Mouse (Mus musculus) heart, postnatal 0 days (tissue): ENCODE data around the gene Abca4. TPM values are rescaled to one million over a fixed set of nuclear protein-coding genes. Genes with fewer than 3 reads are reported as not detected.
A peak's percentile ranks its signal among the peaks of the same experiment; 100 is the strongest.

Source experiments
- ATAC-seq: fragments of 200-750 bp; cut with Nextera tagmentation; 2 replicates; pipeline ENCODE4 v1.8.0; 2017; ENCODE audit warnings: low read depth, moderate number of reproducible peaks, moderate library complexity; ENCODE audit not compliant: insufficient read depth
- DNase-seq: peaks from one replicate; pipeline ENCODE4 v3.0.0-alpha.2; 2016; ENCODE audit warnings: low spot score
- H3K27ac ChIP-seq: fragments of 300-500 bp; sonication (generic); 2 replicates; pipeline ENCODE4 v1.5.1; 2014; ENCODE audit warnings: low read depth, mild to moderate bottlenecking
- H3K27me3 ChIP-seq: fragments of 300-500 bp; sonication (generic); 2 replicates; pipeline ENCODE4 v1.6.1; 2014; ENCODE audit warnings: low read length, mixed read lengths; ENCODE audit not compliant: control insufficient read depth, insufficient read depth
- H3K36me3 ChIP-seq: fragments of 300-500 bp; sonication (generic); replicated peaks from 2 replicates; pipeline ENCODE4 v1.6.1; 2014; ENCODE audit warnings: low read length, mixed read lengths; ENCODE audit not compliant: control insufficient read depth, insufficient read depth
- H3K4me1 ChIP-seq: fragments of 300-500 bp; sonication (generic); 2 replicates; pipeline ENCODE4 v1.6.1; 2014; ENCODE audit warnings: antibody characterized with exemption; ENCODE audit not compliant: control insufficient read depth, insufficient read depth
- H3K4me2 ChIP-seq: fragments of 300-500 bp; sonication (generic); 2 replicates; pipeline ENCODE4 v1.6.1; 2014; ENCODE audit warnings: low read depth, mild to moderate bottlenecking, low read length, moderate library complexity
- H3K4me3 ChIP-seq: fragments of 300-500 bp; sonication (generic); 2 replicates; pipeline ENCODE4 v1.5.1; 2014; ENCODE audit warnings: low read depth, low read length
- H3K9ac ChIP-seq: fragments of 300-500 bp; sonication (generic); replicated peaks from 2 replicates; pipeline ENCODE4 v1.6.1; 2014; ENCODE audit warnings: low read depth, low read length, mixed read lengths
- H3K9me3 ChIP-seq: fragments of 300-500 bp; sonication (generic); replicated peaks from 2 replicates; pipeline ENCODE4 v1.6.1; 2016; ENCODE audit warnings: low read length; ENCODE audit not compliant: control insufficient read depth
- CTCF ChIP-seq: IDR thresholded peaks from 2 replicates; pipeline ENCODE4 v1.5.1; 2016; ENCODE audit warnings: antibody characterized with exemption, control low read depth, low read depth
- EP300 ChIP-seq: IDR thresholded peaks from 2 replicates; pipeline ENCODE4 v1.6.1; 2016; ENCODE audit warnings: antibody characterized with exemption, low read depth
- WGBS: fragments of 180-500 bp; shearing (Covaris S2); extraction: QIAGEN DNeasy Blood & Tissue Kit; methylation state at CpG from one replicate; pipeline ENCODE4 v1.1.7; 2014; 5-methylcytosine and 5-hydroxymethylcytosine counted together
- polyA plus RNA-seq: library from polyadenylated mRNA; unstranded; fragments of >200 nt; fragmentation: Nextera tagmentation; extraction: Ambion mirVana; gene quantifications from 2 replicates; pipeline ENCODE4 v1.2.1, GENCODE M21; 2015
- total RNA-seq: library from RNA; depleted of rRNA; stranded (reverse); fragments of >200 nt; gene quantifications from 2 replicates; pipeline ENCODE4 v1.2.3, GENCODE M21; 2014; ENCODE audit warnings: low replicate concordance

The Abca4 gene
- total and polyA plus RNA-seq, 2 experiments from 2014 or later: 5.7 to 21.9 TPM

DNA sequence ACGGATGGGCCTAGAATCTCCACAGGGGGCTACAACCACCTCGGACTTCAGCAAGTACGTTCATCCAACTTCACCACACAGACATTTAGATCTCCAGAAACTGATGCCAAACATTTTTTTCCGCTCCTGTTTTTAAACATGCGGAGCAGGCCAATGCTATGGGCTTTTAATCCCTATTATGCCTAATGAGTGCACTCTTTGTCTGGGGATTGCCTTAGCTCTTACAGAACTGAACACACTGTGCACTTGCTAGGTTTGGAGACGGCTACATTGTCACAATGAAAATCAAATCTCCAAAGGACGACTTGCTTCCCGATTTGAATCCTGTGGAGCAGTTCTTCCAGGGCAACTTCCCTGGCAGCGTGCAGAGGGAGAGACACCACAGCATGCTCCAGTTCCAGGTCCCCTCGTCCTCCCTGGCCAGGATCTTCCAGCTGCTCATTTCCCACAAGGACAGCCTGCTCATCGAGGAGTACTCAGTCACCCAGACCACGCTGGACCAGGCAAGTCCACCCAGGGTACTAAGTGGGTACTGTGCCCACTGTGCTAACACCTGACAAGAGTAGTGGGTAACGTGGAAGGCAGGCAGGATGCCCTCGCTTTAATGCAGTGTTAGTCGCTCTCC is 129.4 kb downstream of the Abca4 start:
- Histone ChIP-seq H3K4me1 (0 out of 2 replicates have a peak, but pooled peaks cover 3% of the 10 kb centered on the region), H3K9me3 (no peaks in the 10 kb centered on the region), H3K36me3 (no peaks in the 10 kb centered on the region), H3K27me3 (no peaks in the 10 kb centered on the region), H3K4me3 (no peak overlapping the region), H3K4me2 (no peak overlapping the region), H3K9ac (no peak overlapping the region), H3K27ac (no peak overlapping the region)
- ATAC-seq: no peak
- no peak for DNase-seq
- no peak for TF ChIP-seq EP300
- WGBS: 83% methylated on average over 15 of the region's 15 CpGs

DNA sequence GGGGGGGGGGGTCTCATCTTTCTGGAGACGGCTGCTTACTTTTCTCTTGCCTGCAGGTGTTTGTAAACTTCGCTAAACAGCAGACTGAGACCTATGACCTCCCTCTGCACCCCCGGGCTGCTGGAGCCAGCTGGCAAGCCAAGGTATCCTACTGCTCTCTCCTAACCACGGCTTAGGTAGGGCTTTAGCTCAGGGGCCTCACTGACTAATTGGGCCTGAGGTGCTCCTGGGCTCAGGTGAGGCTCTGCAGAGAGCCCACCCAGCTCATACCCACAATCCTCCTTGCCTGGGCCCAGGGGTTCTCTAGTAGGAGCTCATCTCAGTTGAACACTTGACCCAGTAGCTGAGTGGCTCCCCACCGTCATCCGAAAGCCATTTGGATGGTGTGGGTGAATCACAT is 131.8 kb downstream of the Abca4 start:
- TF ChIP-seq CTCF (no peak), EP300 (no peak)
- ATAC-seq (no peak), DNase-seq (no peak)
- 76% methylated on average over 6 of the region's 6 CpGs for WGBS
- no peak overlapping the region for H3K27ac ChIP-seq
- no peak overlapping the region for H3K4me3 ChIP-seq
- no peaks in the 10 kb centered on the region for H3K9me3 ChIP-seq
- no peaks in the 10 kb centered on the region for H3K4me1 ChIP-seq
- no peaks in the 10 kb centered on the region for H3K36me3 ChIP-seq
- no peak overlapping the region for H3K4me2 ChIP-seq
- H3K9ac ChIP-seq: no peak overlapping the region
- no peaks in the 10 kb centered on the region for H3K27me3 ChIP-seq

DNA sequence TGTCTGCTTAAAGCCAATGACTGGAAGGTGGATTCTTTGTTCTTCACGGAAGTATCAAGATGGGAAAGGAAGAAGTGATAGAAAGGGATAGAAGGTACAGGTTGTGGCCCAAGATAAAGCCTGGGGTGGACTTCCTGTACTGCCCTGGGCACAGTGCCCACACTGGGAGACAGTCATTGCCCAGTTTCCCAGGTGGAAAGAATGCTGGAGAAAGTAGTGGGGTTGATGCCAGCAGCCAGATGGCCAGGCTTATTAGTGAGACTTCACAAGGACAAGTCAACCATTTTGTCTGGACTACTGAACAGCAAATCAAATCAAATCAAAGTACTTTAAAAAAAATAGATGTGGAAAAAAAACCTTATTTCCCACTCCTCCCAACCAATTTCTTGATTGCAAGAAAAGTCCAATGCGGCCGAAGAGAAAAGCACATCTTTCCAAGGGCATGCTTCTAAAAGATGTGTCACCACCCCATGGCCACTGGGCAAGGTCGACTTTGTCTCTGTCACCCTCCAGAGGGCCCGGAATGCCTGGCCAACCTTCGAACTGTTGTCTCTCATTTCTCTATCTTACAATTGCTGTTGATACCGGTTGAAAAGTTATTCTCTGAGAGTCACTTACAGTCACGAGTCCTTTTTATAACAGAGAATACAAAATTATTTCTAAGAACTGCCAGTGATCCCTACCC is 132.6 kb downstream of the Abca4 start:
- WGBS: 75% methylated on average over 8 of the region's 8 CpGs
- Histone ChIP-seq H3K36me3 (no peaks in the 10 kb centered on the region), H3K4me1 (no peaks in the 10 kb centered on the region), H3K9ac (no peak overlapping the region), H3K4me3 (no peak overlapping the region), H3K4me2 (no peak overlapping the region), H3K27me3 (no peaks in the 10 kb centered on the region), H3K27ac (no peak overlapping the region), H3K9me3 (no peaks in the 10 kb centered on the region)
- ATAC-seq: no peak
- no peak for DNase-seq
- no peak for TF ChIP-seq EP300
- TF ChIP-seq CTCF: no peak

DNA sequence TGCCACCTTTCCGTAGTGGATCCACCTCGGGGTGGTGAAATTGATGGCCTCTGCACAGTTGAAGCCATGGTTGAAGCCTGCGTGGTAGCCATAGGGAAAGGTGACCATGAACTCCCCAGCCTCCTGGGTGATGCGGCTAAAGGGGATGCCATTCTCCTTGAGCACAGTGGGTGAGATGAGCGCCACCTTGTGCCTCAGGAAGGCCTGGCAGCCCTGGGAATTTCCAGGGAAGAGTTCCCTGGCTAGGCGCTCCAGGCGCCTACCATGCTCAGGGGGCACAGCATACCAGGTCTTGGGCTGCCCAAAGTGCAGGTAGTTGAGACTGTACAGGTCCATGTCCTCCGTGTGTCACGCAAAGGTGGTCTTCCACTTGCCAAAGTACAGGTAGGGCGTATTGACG is 139.9 kb downstream of the Abca4 start:
- Histone ChIP-seq H3K27ac (no peak overlapping the region), H3K4me2 (no peak overlapping the region), H3K9me3 (no peaks in the 10 kb centered on the region), H3K4me1 (no peaks in the 10 kb centered on the region), H3K9ac (no peak overlapping the region), H3K36me3 (no peaks in the 10 kb centered on the region), H3K27me3 (no peaks in the 10 kb centered on the region), H3K4me3 (no peak overlapping the region)
- WGBS: 54% methylated on average over 11 of the region's 11 CpGs
- TF ChIP-seq CTCF (peak; percentile 53), EP300 (no peak)
- DNase-seq: no peak
- ATAC-seq: peak; percentile 24; the same call in 1 of the 2 replicates

DNA sequence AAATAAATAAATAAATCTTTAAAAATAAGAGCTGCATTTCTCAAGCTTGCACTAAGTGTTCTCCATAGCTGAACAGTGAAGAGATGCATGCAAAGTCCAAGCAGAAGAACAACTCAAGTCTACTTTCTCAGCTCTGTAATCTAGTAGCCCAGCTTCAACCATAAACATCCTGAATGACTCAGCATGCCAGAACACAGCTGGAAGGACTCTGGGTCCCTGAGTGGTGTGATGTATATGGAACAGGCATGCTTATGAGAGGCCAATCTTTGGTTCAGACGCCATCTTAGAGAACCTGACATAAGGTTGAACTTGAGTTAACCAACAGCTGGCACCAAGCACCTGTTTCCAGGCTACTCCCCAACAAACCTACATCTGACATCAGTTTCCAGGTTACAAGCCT is 142.7 kb downstream of the Abca4 start:
- Histone ChIP-seq H3K9me3 (no peaks in the 10 kb centered on the region), H3K4me3 (no peak overlapping the region), H3K9ac (no peak overlapping the region), H3K27ac (no peak overlapping the region), H3K27me3 (no peaks in the 10 kb centered on the region), H3K4me1 (no peaks in the 10 kb centered on the region), H3K36me3 (no peaks in the 10 kb centered on the region), H3K4me2 (no peak overlapping the region)
- TF ChIP-seq CTCF: no peak
- TF ChIP-seq EP300: no peak
- ATAC-seq (no peak), DNase-seq (no peak)
- WGBS: 57% methylated on average over 1 of the region's 1 CpGs
